9 mouse cellular contexts compared by ENCODE assay signal in the genomic region with DNA sequence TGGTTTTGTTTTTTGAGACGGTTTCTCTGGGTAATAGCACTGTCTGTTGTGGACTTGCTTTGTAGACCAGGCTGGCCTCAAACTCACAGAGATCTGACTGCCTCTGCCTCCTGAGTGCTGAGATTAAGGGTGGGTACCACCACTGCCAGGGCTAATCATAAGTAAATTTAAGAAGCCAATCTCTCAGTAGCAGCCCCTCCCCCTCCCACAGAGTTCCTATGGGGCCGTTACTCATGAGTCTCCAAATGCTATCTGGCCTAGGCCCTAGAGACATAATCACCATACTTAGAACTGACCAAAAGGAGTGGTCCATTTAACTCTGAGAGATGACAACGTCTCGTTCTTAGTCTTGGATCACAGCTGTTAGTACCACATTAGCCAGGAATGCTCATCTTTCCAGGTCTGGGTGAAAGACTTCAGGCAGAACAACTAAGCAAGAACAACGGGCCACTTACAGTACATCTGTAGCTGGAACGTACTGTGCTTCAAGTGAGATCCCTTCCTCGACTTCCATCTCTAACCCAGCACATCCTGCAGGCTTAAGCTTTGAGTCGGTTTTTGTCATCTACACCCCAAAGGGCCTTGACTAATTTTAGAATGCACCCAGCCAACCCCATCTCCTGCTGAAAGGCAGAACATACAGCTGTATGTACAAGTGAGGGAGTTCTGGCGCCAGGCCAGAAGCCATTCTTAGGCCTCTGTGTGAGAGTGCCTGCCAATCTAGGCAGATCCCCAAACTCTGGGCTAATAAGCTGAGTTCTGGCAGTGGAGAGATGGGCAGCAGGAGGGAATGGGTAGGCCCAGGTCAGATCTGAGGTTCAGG.
DNase-seq lines count a peak whose midpoint lies in the region; ATAC-seq and TF ChIP-seq lines count a peak whose summit lies in the region.
"Had no signal": no experiment of that assay in that cellular context is flagged by ENCODE, and none has a peak within 500 bp of the region (broad histone marks: within the 10 kb centered on the region; RNA-seq: fewer than 3 reads in every experiment).

No protein-coding gene starts in this region.

- DNase-seq in intestine, embryonic 14.5 days (ENCODE audit: low spot score) = peak; percentile 66
- peak; percentile 82 for DNase-seq in A20 (ENCODE audit: low read depth, low spot score)
- peak; percentile 69 for DNase-seq in brain, adult 2 months (ENCODE audit: low read depth, low spot score)
- peak; percentile 70 for DNase-seq in lung, postnatal 0 days (ENCODE audit: low spot score)
- peak; percentile 68 for DNase-seq in stomach, postnatal 0 days (ENCODE audit: low spot score)

- H3K4me1 ChIP-seq in intestine, embryonic 14.5 days (replicated peaks; ENCODE audit: control insufficient read depth, insufficient read depth, low read length) = peaks cover 5% of the 10 kb centered on the region; the same call in 1 of the 2 replicates
- H3K4me1 ChIP-seq in intestine, embryonic 15.5 days (replicated peaks) = peaks cover 8% of the 10 kb centered on the region; the same call in 1 of the 2 replicates
- H3K4me1 ChIP-seq in heart, embryonic 15.5 days (replicated peaks) = peaks cover 47% of the 10 kb centered on the region
- H3K4me1 ChIP-seq in lung, postnatal 0 days (ENCODE audit: insufficient read depth, low read depth, low read length) = peaks cover 12% of the 10 kb centered on the region; the same call in 1 of the 2 replicates
- H3K4me1 ChIP-seq in stomach, postnatal 0 days (replicated peaks; ENCODE audit: control insufficient read depth, insufficient read depth) = 0 out of 2 replicates have a peak, but pooled peaks cover 5% of the 10 kb centered on the region
- H3K4me1 ChIP-seq: hindbrain, embryonic 15.5 days had no signal

- H3K9me3 ChIP-seq in intestine, embryonic 14.5 days (ENCODE audit: control insufficient read depth, low read length) = no peaks in the 10 kb centered on the region
- no peaks in the 10 kb centered on the region for H3K9me3 ChIP-seq in intestine, embryonic 15.5 days
- H3K9me3 ChIP-seq in heart, embryonic 15.5 days (replicated peaks) = no peaks in the 10 kb centered on the region
- no peaks in the 10 kb centered on the region for H3K9me3 ChIP-seq in lung, postnatal 0 days (ENCODE audit: low read length)
- no peaks in the 10 kb centered on the region for H3K9me3 ChIP-seq in stomach, postnatal 0 days (ENCODE audit: control insufficient read depth, low read length)
- H3K9me3 ChIP-seq: hindbrain, embryonic 15.5 days had no signal

- H3K27ac ChIP-seq in intestine, embryonic 14.5 days (ENCODE audit: low read depth) = no peak overlapping the region
- H3K27ac ChIP-seq in intestine, embryonic 15.5 days = no peak overlapping the region
- H3K27ac ChIP-seq in heart, embryonic 15.5 days = peak overlapping the region; percentile 65
- 0 out of 2 replicates have a peak overlapping the region, but pooled peaks have one; percentile 20 for H3K27ac ChIP-seq in lung, postnatal 0 days (ENCODE audit: low read length)
- peak overlapping the region; percentile 40; the same call in 1 of the 2 replicates for H3K27ac ChIP-seq in stomach, postnatal 0 days (replicated peaks)
- H3K27ac ChIP-seq: hindbrain, embryonic 15.5 days had no signal

- H3K36me3 ChIP-seq in intestine, embryonic 14.5 days (ENCODE audit: control insufficient read depth, insufficient read depth, low read length) = no peaks in the 10 kb centered on the region
- H3K36me3 ChIP-seq in intestine, embryonic 15.5 days = no peaks in the 10 kb centered on the region
- H3K36me3 ChIP-seq in heart, embryonic 15.5 days = no peaks in the 10 kb centered on the region
- H3K36me3 ChIP-seq in lung, postnatal 0 days (ENCODE audit: insufficient read depth, low read length) = no peaks in the 10 kb centered on the region
- H3K36me3 ChIP-seq in stomach, postnatal 0 days (ENCODE audit: control insufficient read depth, insufficient read depth, low read length) = no peaks in the 10 kb centered on the region
- H3K36me3 ChIP-seq: hindbrain, embryonic 15.5 days had no signal

- TF ChIP-seq EP300 in lung, postnatal 0 days (IDR thresholded peaks at IDR 0.05) = no peak
- TF ChIP-seq EP300 in stomach, postnatal 0 days (optimal IDR thresholded peaks at IDR 0.05) = no peak

- TF ChIP-seq CTCF in lung, postnatal 0 days (IDR thresholded peaks at IDR 0.05) = no peak
- no peak for TF ChIP-seq CTCF in stomach, postnatal 0 days (IDR thresholded peaks at IDR 0.05; ENCODE audit: low read depth)

- WGBS in intestine, embryonic 14.5 days = 74% methylated on average over 9 of the region's 9 CpGs
- 65% methylated on average over 9 of the region's 9 CpGs for WGBS in intestine, embryonic 15.5 days
- 40% methylated on average over 9 of the region's 9 CpGs for WGBS in heart, embryonic 15.5 days
- WGBS in lung, postnatal 0 days = 48% methylated on average over 9 of the region's 9 CpGs
- 47% methylated on average over 9 of the region's 9 CpGs for WGBS in stomach, postnatal 0 days

- no peak overlapping the region for H3K4me3 ChIP-seq in intestine, embryonic 14.5 days (ENCODE audit: low read depth, low read length)
- no peak overlapping the region for H3K4me3 ChIP-seq in intestine, embryonic 15.5 days (replicated peaks)
- H3K4me3 ChIP-seq in heart, embryonic 15.5 days = no peak overlapping the region
- H3K4me3 ChIP-seq in lung, postnatal 0 days (ENCODE audit: low read depth, low read length) = no peak overlapping the region
- H3K4me3 ChIP-seq in stomach, postnatal 0 days (ENCODE audit: low read depth, low read length) = no peak overlapping the region
- H3K4me3 ChIP-seq: hindbrain, embryonic 15.5 days had no signal

- no peaks in the 10 kb centered on the region for H3K27me3 ChIP-seq in intestine, embryonic 14.5 days (replicated peaks; ENCODE audit: control insufficient read depth, insufficient read depth, low read length)
- no peaks in the 10 kb centered on the region for H3K27me3 ChIP-seq in intestine, embryonic 15.5 days (replicated peaks)
- H3K27me3 ChIP-seq in heart, embryonic 15.5 days = no peaks in the 10 kb centered on the region
- no peaks in the 10 kb centered on the region for H3K27me3 ChIP-seq in lung, postnatal 0 days (replicated peaks; ENCODE audit: insufficient read depth, low read length)
- H3K27me3 ChIP-seq in stomach, postnatal 0 days (ENCODE audit: control insufficient read depth, insufficient read depth, low read length) = no peaks in the 10 kb centered on the region
- H3K27me3 ChIP-seq: hindbrain, embryonic 15.5 days had no signal

- no peak overlapping the region for H3K9ac ChIP-seq in intestine, embryonic 14.5 days (ENCODE audit: low read length)
- no peak overlapping the region for H3K9ac ChIP-seq in intestine, embryonic 15.5 days
- H3K9ac ChIP-seq in heart, embryonic 15.5 days = no peak overlapping the region
- no peak overlapping the region for H3K9ac ChIP-seq in lung, postnatal 0 days (replicated peaks; ENCODE audit: low read depth)
- peak overlapping the region; percentile 23; the same call in 1 of the 2 replicates for H3K9ac ChIP-seq in stomach, postnatal 0 days (ENCODE audit: low read length)
- H3K9ac ChIP-seq: hindbrain, embryonic 15.5 days had no signal

- no peak overlapping the region for H3K4me2 ChIP-seq in intestine, embryonic 14.5 days (ENCODE audit: low read length)
- H3K4me2 ChIP-seq in intestine, embryonic 15.5 days (replicated peaks) = no peak overlapping the region
- H3K4me2 ChIP-seq in heart, embryonic 15.5 days = 0 out of 2 replicates have a peak overlapping the region, but pooled peaks have one; percentile 3
- H3K4me2 ChIP-seq in lung, postnatal 0 days (replicated peaks; ENCODE audit: low read depth, low read length) = no peak overlapping the region
- H3K4me2 ChIP-seq in stomach, postnatal 0 days (replicated peaks; ENCODE audit: low read depth) = no peak overlapping the region
- H3K4me2 ChIP-seq: hindbrain, embryonic 15.5 days had no signal

- ATAC-seq in intestine, embryonic 14.5 days (replicated peaks; ENCODE audit: low FRiP score, low TSS enrichment, low read depth) = no peak
- no peak for ATAC-seq in intestine, embryonic 15.5 days
- ATAC-seq in heart, embryonic 15.5 days (replicated peaks; ENCODE audit: insufficient number of reproducible peaks, insufficient read depth, low FRiP score, low read depth) = peak; percentile 81
- peak; percentile 27; the same call in 1 of the 2 replicates for ATAC-seq in lung, postnatal 0 days
- no peak for ATAC-seq in stomach, postnatal 0 days (ENCODE audit: low FRiP score, low TSS enrichment)
- ATAC-seq in cerebellum, adult (ENCODE audit: insufficient number of reproducible peaks, low FRiP score, low TSS enrichment) = no peak

Comparison
In these comparisons a context has a peak if more than half of its experiments do, and no peak if none do; other contexts are left out.
1. ATAC-seq: peak in heart, embryonic 15.5 days (single experiment) and lung, postnatal 0 days (single experiment); none in intestine, embryonic 14.5 days (single experiment), intestine, embryonic 15.5 days (single experiment), stomach, postnatal 0 days (single experiment) and cerebellum, adult (single experiment).
2. H3K27ac ChIP-seq: peak in heart, embryonic 15.5 days (single experiment), lung, postnatal 0 days (single experiment) and stomach, postnatal 0 days (single experiment); none in intestine, embryonic 14.5 days (single experiment) and intestine, embryonic 15.5 days (single experiment).
3. Peak in every context shown above with its lines, with median percentiles within 50 percentile points of each other: DNase-seq.